Mouse (Mus musculus): ENCODE results near the gene Camkv.

The Camkv gene

GRCm38 (mm10) chr9:107935374-107935773 lies at the start of gene Camkv:
Gene Camkv (plus strand): TSS chr9:107935674.
- no peak for DNase-seq

- peak; percentile 95 for DNase-seq
Measured at GRCm38 (mm10) chr9:107887804-107888266, 47.6 kb upstream of the Camkv start, which contains the start of gene Mon1a. Gene Mon1a (plus strand): TSS chr9:107888151.

- peak; percentile 54 for DNase-seq
Measured at GRCm38 (mm10) chr9:107888267-107888850, 47.1 kb upstream of the Camkv start.

- DNase-seq: no peak
Measured at GRCm38 (mm10) chr9:107890260-107890659, 45.2 kb upstream of the Camkv start.

- no peak for DNase-seq
Measured at GRCm38 (mm10) chr9:107891023-107891422, 44.5 kb upstream of the Camkv start.

- no peak for DNase-seq
Measured at GRCm38 (mm10) chr9:107898563-107898962, 36.9 kb upstream of the Camkv start.

GRCm38 (mm10) chr9:107899855-107900254 lies 35.6 kb upstream of the Camkv start:
- no peak for DNase-seq

GRCm38 (mm10) chr9:107900840-107901626 lies 34.4 kb upstream of the Camkv start:
- peak; percentile 70 for DNase-seq

- DNase-seq: no peak
Measured at GRCm38 (mm10) chr9:107901627-107901914, 33.9 kb upstream of the Camkv start.

GRCm38 (mm10) chr9:107904726-107905125 lies 30.7 kb upstream of the Camkv start:
- DNase-seq: peak; percentile 73

- peak; percentile 80 for DNase-seq
Measured at GRCm38 (mm10) chr9:107906252-107906966, 29.1 kb upstream of the Camkv start, which contains the start of gene Mst1r. Gene Mst1r (plus strand): TSS chr9:107906873.

- DNase-seq: no peak
Measured at GRCm38 (mm10) chr9:107906967-107907800, 28.3 kb upstream of the Camkv start.

GRCm38 (mm10) chr9:107907801-107908120 lies 27.7 kb upstream of the Camkv start:
- no peak for DNase-seq

GRCm38 (mm10) chr9:107908410-107909158 lies 26.9 kb upstream of the Camkv start:
- DNase-seq: no peak

- no peak for DNase-seq
Measured at GRCm38 (mm10) chr9:107910025-107910769, 25.3 kb upstream of the Camkv start.

- DNase-seq: no peak
Measured at GRCm38 (mm10) chr9:107914764-107915420, 20.6 kb upstream of the Camkv start.

- no peak for DNase-seq
Measured at GRCm38 (mm10) chr9:107917895-107918608, 17.4 kb upstream of the Camkv start.

GRCm38 (mm10) chr9:107918884-107919283 lies 16.6 kb upstream of the Camkv start:
- DNase-seq: no peak

GRCm38 (mm10) chr9:107919441-107919840 lies 16.0 kb upstream of the Camkv start:
- no peak for DNase-seq

GRCm38 (mm10) chr9:107923021-107923420 lies 12.5 kb upstream of the Camkv start:
- DNase-seq: peak; percentile 26

All from kidney, adult 11 months (tissue).